Mouse (Mus musculus) cerebellum, adult 2 months (tissue): Measurements from ENCODE around the gene Bdkrb2.

Experiments
- CTCF ChIP-seq: fragments of 200-500 bp; IDR thresholded peaks from 2 replicates; pipeline ENCODE4 v1.5.1; 2011; ENCODE audit warnings: low read depth, mild to moderate bottlenecking, control low read depth, low read length, moderate library complexity, borderline replicate concordance; ENCODE audit not compliant: insufficient read depth
- POLR2A ChIP-seq: fragments of 200-500 bp; IDR thresholded peaks from 2 replicates; pipeline ENCODE4 v1.6.1; 2011; ENCODE audit warnings: low read length, control low read depth, borderline replicate concordance; ENCODE audit not compliant: insufficient read depth

DNA sequence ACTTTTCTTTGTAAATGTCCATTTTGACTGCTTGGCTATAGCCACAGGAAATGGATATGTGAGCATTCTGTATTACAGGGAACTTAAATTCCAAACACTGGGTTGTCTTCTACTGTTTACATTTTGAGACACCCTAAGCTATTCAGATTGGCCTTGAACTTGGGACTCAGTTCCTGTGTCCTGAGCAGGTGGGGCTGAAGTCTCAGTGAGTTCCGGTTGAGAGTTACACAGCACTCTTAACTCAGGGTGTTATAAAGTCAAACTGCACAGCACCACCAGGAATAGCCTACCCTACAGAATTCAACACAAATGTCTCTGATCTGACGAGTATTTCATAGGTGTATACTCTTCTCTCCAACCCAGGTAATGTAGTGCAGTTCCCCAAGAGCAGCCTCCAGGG, 48.0 kb downstream of the Bdkrb2 start:
- TF ChIP-seq CTCF, result no peak
- TF ChIP-seq POLR2A, result no peak
